Mouse (Mus musculus): ENCODE data around the gene Gsdmc3. TPM values are rescaled to one million over a fixed set of nuclear protein-coding genes. Genes with fewer than 3 reads are reported as not detected.
A peak's percentile ranks its signal among the peaks of the same experiment; 100 is the strongest.
"Not testable (repeated sequence)": the region's sequence is repeated elsewhere in the genome, so short reads cannot be mapped to it uniquely, and the experiment has no call there.

The Gsdmc3 gene
- polyA plus RNA-seq, 2 experiments = not detected

- H3K9ac ChIP-seq (replicated peaks); ATAC-seq (ENCODE audit: insufficient read depth); H3K27me3 ChIP-seq (ENCODE audit: control insufficient read depth, insufficient read depth, low read length); H3K36me3 ChIP-seq (replicated peaks; ENCODE audit: control insufficient read depth, insufficient read depth, low read depth); H3K4me1 ChIP-seq (replicated peaks; ENCODE audit: control insufficient read depth in 2 of 2, insufficient read depth in 2 of 2, low read length in 1 of 2); H3K27ac ChIP-seq; H3K4me3 ChIP-seq (ENCODE audit: insufficient read depth in 1 of 2, low read depth in 2 of 2, low read length in 2 of 2); H3K9me3 ChIP-seq (ENCODE audit: control insufficient read depth, low read length): not testable (repeated sequence)
- peak overlapping the region; percentile 40 for H3K4me2 ChIP-seq (ENCODE audit: low read depth)
- peak in 2 of 3 experiments; percentile 16 to 20 for DNase-seq (ENCODE audit: low read depth in 3 of 3, low spot score in 3 of 3)
- 20% methylated on average over 9 of the region's 9 CpGs for WGBS (ENCODE audit: insufficient replicate concordance)
- TF ChIP-seq CTCF (IDR thresholded peaks at IDR 0.05; ENCODE audit: low read depth) = peak; percentile 67
Observed at GRCm38 (mm10) chr15:63895560-63896353, 17.4 kb upstream of the Gsdmc3 start.

DNA sequence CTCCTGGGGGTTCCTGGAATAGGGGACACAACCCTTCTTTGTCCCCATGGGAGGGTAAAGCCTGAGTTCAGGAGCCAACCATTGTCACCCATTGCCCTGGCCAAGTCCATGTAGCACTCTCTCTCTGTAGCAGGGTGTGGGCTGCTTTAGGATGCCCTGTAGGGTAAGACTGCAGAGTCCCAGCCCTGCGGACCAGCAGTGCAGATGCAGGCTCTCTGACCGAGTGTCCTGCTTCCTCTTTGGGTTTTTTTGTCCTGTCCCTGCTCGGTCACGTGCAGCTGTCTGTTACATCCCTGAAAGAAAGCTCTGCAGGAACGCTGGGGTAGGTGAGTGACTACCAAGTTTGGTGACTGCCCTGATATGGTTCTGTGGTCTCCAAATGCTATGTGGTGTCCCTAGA lies 10.1 kb upstream of the Gsdmc3 start:
- DNase-seq (ENCODE audit: low read depth in 3 of 3, low spot score in 3 of 3); H3K36me3 ChIP-seq (replicated peaks; ENCODE audit: control insufficient read depth, insufficient read depth, low read depth); H3K27ac ChIP-seq; ATAC-seq (ENCODE audit: insufficient read depth); H3K4me2 ChIP-seq (ENCODE audit: low read depth); H3K4me3 ChIP-seq (ENCODE audit: insufficient read depth in 1 of 2, low read depth in 2 of 2, low read length in 2 of 2); H3K4me1 ChIP-seq (replicated peaks; ENCODE audit: control insufficient read depth in 2 of 2, insufficient read depth in 2 of 2, low read length in 1 of 2); H3K9me3 ChIP-seq (ENCODE audit: control insufficient read depth, low read length); H3K27me3 ChIP-seq (ENCODE audit: control insufficient read depth, insufficient read depth, low read length); H3K9ac ChIP-seq (replicated peaks): not testable (repeated sequence)
- WGBS (ENCODE audit: insufficient replicate concordance) = 24% methylated on average over 4 of the region's 5 CpGs

DNA sequence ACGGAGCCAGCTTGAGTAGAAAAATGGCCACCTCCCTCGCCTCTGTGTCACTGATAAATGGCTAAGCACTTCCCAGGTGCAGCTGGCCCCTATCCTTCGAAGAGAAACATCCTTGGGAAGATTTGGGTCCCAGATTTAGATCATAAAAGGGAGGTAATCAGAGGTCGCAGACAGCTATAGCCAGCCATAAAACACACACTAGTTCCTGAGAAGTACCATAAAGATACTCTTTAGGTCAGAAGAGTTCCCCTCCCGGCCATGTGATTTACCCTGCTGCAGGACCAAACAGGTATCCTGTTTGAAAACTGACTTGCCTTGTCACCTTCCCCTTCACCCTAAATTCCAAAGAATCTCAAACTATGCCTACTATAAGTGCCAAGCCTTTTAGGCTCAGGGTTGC lies 9.6 kb upstream of the Gsdmc3 start:
- not testable (repeated sequence) for ATAC-seq (ENCODE audit: insufficient read depth); H3K4me2 ChIP-seq (ENCODE audit: low read depth); H3K27me3 ChIP-seq (ENCODE audit: control insufficient read depth, insufficient read depth, low read length); H3K27ac ChIP-seq; H3K4me1 ChIP-seq (replicated peaks; ENCODE audit: control insufficient read depth in 2 of 2, insufficient read depth in 2 of 2, low read length in 1 of 2); DNase-seq (ENCODE audit: low read depth in 3 of 3, low spot score in 3 of 3); H3K9me3 ChIP-seq (ENCODE audit: control insufficient read depth, low read length); H3K9ac ChIP-seq (replicated peaks); H3K4me3 ChIP-seq (ENCODE audit: insufficient read depth in 1 of 2, low read depth in 2 of 2, low read length in 2 of 2); H3K36me3 ChIP-seq (replicated peaks; ENCODE audit: control insufficient read depth, insufficient read depth, low read depth)
- WGBS (ENCODE audit: insufficient replicate concordance) = no CpG with 5 or more reads among the region's 5 CpGs

GRCm38 (mm10) chr15:63876160-63876559 lies 2.2 kb downstream of the Gsdmc3 start:
- not testable (repeated sequence) for H3K36me3 ChIP-seq (replicated peaks; ENCODE audit: control insufficient read depth, insufficient read depth, low read depth); ATAC-seq (ENCODE audit: insufficient read depth); H3K27ac ChIP-seq; H3K27me3 ChIP-seq (ENCODE audit: control insufficient read depth, insufficient read depth, low read length); H3K9me3 ChIP-seq (ENCODE audit: control insufficient read depth, low read length); H3K4me1 ChIP-seq (replicated peaks; ENCODE audit: control insufficient read depth in 2 of 2, insufficient read depth in 2 of 2, low read length in 1 of 2); H3K9ac ChIP-seq (replicated peaks); H3K4me3 ChIP-seq (ENCODE audit: insufficient read depth in 1 of 2, low read depth in 2 of 2, low read length in 2 of 2); H3K4me2 ChIP-seq (ENCODE audit: low read depth); DNase-seq (ENCODE audit: low read depth in 3 of 3, low spot score in 3 of 3)

DNA sequence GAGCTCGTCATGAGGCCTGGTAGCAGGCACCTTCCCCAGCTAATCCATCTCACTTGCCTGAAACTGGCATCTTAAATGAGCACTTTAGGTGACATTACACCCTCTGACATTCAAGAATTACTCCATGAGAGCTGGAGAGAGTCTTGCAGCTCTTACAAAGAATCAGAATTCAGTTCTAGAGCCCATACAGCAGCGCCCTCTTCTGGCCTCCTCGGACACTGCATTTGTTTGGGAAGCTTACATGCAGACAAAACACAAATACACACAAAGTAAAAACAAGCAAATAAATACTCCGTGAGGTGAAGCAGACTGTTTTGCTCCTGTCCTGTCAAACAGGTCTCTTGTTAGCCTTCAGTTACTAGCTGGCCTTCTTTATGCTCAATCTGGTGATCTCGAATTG lies 16.4 kb downstream of the Gsdmc3 start:
- TF ChIP-seq CTCF (IDR thresholded peaks at IDR 0.05; ENCODE audit: low read depth) = peak; percentile 42
- WGBS (ENCODE audit: insufficient replicate concordance) = 29% methylated on average over 5 of the region's 5 CpGs
- not testable (repeated sequence) for H3K9ac ChIP-seq (replicated peaks); DNase-seq (ENCODE audit: low read depth in 3 of 3, low spot score in 3 of 3); H3K36me3 ChIP-seq (replicated peaks; ENCODE audit: control insufficient read depth, insufficient read depth, low read depth); H3K27me3 ChIP-seq (ENCODE audit: control insufficient read depth, insufficient read depth, low read length); ATAC-seq (ENCODE audit: insufficient read depth); H3K4me2 ChIP-seq (ENCODE audit: low read depth); H3K9me3 ChIP-seq (ENCODE audit: control insufficient read depth, low read length); H3K4me3 ChIP-seq (ENCODE audit: insufficient read depth in 1 of 2, low read depth in 2 of 2, low read length in 2 of 2); H3K4me1 ChIP-seq (replicated peaks; ENCODE audit: control insufficient read depth in 2 of 2, insufficient read depth in 2 of 2, low read length in 1 of 2); H3K27ac ChIP-seq

Other genes with a start within 250 kb of the Gsdmc3 start
- gene Gsdmc2, start 33.4 kb downstream of the Gsdmc3 start, polyA plus RNA-seq (2012; rRNA removed) = not detected in 2 replicates
- gene Gsdmc2, start 33.4 kb downstream of the Gsdmc3 start, polyA plus RNA-seq (2014; fragmentation: Nextera tagmentation; extraction: Ambion mirVana) = not detected in 2 replicates
- gene Gsdmc4, start 33.7 kb upstream of the Gsdmc3 start, polyA plus RNA-seq (2012; rRNA removed) = 0.02 TPM in 1 of 2 replicates, not detected in the other
- gene Gsdmc4, start 33.7 kb upstream of the Gsdmc3 start, polyA plus RNA-seq (2014; fragmentation: Nextera tagmentation; extraction: Ambion mirVana) = not detected in 2 replicates
- 15.6 and 25.1 TPM in 2 replicates for gene Fam49b, start 181.9 kb upstream of the Gsdmc3 start, polyA plus RNA-seq (2012; rRNA removed)
- gene Fam49b, start 181.9 kb upstream of the Gsdmc3 start, polyA plus RNA-seq (2014; fragmentation: Nextera tagmentation; extraction: Ambion mirVana) = 41.1 and 42.1 TPM in 2 replicates